Mouse (Mus musculus): ENCODE data around the gene Adprh. TPM values are rescaled to one million over a fixed set of nuclear protein-coding genes. Genes with fewer than 3 reads are reported as not detected.

The Adprh gene
- polyA plus RNA-seq, 1 experiment from 2014 or later: 125 TPM

DNA sequence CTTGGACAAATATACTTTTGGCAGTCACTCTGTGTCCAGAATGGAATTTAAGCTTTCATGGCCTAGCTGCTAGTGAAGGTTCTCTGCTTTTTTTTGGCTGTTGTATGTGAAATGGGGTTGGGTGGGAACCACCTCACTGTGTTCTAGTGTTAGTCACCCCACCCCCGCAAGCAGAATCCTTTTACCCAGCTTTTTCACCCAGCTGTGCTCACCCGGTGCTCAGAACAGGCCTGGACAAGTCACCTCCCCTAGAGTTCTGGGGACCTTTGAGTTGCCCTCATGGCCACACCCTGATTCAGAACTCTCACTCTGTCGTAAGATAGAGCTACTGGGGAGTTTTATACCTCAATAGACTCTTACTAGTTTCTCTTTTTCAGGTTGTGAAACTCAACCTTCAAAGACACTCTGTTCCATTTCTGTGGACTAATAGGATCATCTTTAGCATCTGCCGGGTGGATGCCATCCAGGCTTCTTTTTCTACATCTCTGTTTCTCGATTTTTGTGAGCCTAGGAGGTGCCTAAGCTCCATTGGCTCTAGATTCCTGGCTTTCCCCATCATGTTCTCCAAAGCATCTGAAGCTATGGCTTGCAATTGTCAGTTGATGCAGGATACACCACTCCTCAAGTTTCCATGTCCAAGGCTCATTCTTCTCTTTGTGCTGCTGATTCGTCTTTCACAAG lies 6.2 kb upstream of the Adprh start:
- DNase-seq (ENCODE audit: low spot score) (no peak), ATAC-seq (ENCODE audit: low FRiP score) (no peak)
- no peak overlapping the region for H3K4me2 ChIP-seq (replicated peaks; ENCODE audit: low read depth, low read length)
- no peak overlapping the region for H3K27ac ChIP-seq (ENCODE audit: low read depth, low read length)
- H3K9ac ChIP-seq (ENCODE audit: low read depth, low read length): no peak overlapping the region
- H3K27me3 ChIP-seq (ENCODE audit: control insufficient read depth, insufficient read depth, low read length): no peaks in the 10 kb centered on the region
- WGBS: 70% methylated on average over 6 of the region's 6 CpGs
- no peak overlapping the region for H3K4me3 ChIP-seq (ENCODE audit: low read depth, low read length)
- H3K36me3 ChIP-seq (ENCODE audit: control insufficient read depth, insufficient read depth, low read length): no peaks in the 10 kb centered on the region
- no peaks in the 10 kb centered on the region for H3K4me1 ChIP-seq (replicated peaks; ENCODE audit: control insufficient read depth, insufficient read depth, low read length)
- no peaks in the 10 kb centered on the region for H3K9me3 ChIP-seq (ENCODE audit: control insufficient read depth, low read length)

DNA sequence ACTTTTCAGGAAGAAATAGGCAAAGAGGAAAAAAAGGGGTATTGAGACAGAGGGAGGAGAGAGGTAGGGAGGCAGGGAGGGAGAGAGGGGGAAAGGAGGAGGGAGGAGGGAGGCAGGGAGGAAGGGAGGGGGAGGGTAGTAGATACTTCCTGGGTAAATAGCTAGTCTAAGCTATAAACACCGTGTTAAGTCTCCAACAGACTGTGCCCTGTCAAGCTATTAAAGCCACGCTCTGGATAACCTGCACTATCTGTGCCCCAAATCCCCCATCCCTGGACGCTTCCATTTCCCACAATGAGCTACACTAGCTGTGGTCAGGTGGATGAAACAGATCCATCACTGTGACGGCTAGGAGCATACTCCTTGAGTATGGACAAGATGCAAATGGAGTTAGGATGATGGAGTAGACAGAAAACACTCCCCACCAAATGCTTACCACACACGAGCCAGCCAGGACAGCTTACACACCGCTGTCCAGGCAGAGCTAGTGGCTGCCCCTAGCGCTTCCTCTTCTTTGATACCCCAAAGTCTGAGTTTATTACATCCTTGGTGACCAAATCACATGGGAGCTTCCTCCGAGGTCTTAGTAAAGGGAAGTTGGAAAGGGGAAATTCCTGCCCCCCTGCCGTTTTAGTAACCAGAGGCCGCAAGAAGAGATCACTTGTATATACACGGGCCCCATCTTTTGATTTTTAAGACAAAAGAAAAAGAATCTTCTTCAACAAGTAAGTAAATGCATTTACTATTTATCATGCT lies 4.5 kb upstream of the Adprh start:
- Histone ChIP-seq H3K36me3 (ENCODE audit: control insufficient read depth, insufficient read depth, low read length) (no peaks in the 10 kb centered on the region), H3K4me2 (replicated peaks; ENCODE audit: low read depth, low read length) (no peak overlapping the region), H3K9me3 (ENCODE audit: control insufficient read depth, low read length) (no peaks in the 10 kb centered on the region), H3K4me1 (replicated peaks; ENCODE audit: control insufficient read depth, insufficient read depth, low read length) (no peaks in the 10 kb centered on the region), H3K27me3 (ENCODE audit: control insufficient read depth, insufficient read depth, low read length) (no peaks in the 10 kb centered on the region), H3K27ac (ENCODE audit: low read depth, low read length) (no peak overlapping the region), H3K4me3 (ENCODE audit: low read depth, low read length) (no peak overlapping the region), H3K9ac (ENCODE audit: low read depth, low read length) (no peak overlapping the region)
- DNase-seq (ENCODE audit: low spot score) (no peak), ATAC-seq (ENCODE audit: low FRiP score) (no peak)
- WGBS: 63% methylated on average over 11 of the region's 11 CpGs

GRCm38 (mm10) chr16:38455511-38456418 lies 3.3 kb upstream of the Adprh start, which contains the start of gene Cd80:
TSS of gene Cd80 (plus strand) at chr16:38455561.
- Histone ChIP-seq H3K27me3 (ENCODE audit: control insufficient read depth, insufficient read depth, low read length) (no peaks in the 10 kb centered on the region), H3K4me3 (ENCODE audit: low read depth, low read length) (no peak within 1 kb of the TSS), H3K9ac (ENCODE audit: low read depth, low read length) (no peak within 1 kb of the TSS), H3K9me3 (ENCODE audit: control insufficient read depth, low read length) (no peaks in the 10 kb centered on the region), H3K4me2 (replicated peaks; ENCODE audit: low read depth, low read length) (no peak within 1 kb of the TSS), H3K36me3 (ENCODE audit: control insufficient read depth, insufficient read depth, low read length) (no peaks in the 10 kb centered on the region), H3K4me1 (replicated peaks; ENCODE audit: control insufficient read depth, insufficient read depth, low read length) (no peaks in the 10 kb centered on the region; the same call in 1 of the 2 replicates), H3K27ac (ENCODE audit: low read depth, low read length) (no peak within 1 kb of the TSS)
- 71% methylated on average over 17 of the region's 17 CpGs for WGBS
- ATAC-seq (ENCODE audit: low FRiP score) (no peak), DNase-seq (ENCODE audit: low spot score) (no peak)

DNA sequence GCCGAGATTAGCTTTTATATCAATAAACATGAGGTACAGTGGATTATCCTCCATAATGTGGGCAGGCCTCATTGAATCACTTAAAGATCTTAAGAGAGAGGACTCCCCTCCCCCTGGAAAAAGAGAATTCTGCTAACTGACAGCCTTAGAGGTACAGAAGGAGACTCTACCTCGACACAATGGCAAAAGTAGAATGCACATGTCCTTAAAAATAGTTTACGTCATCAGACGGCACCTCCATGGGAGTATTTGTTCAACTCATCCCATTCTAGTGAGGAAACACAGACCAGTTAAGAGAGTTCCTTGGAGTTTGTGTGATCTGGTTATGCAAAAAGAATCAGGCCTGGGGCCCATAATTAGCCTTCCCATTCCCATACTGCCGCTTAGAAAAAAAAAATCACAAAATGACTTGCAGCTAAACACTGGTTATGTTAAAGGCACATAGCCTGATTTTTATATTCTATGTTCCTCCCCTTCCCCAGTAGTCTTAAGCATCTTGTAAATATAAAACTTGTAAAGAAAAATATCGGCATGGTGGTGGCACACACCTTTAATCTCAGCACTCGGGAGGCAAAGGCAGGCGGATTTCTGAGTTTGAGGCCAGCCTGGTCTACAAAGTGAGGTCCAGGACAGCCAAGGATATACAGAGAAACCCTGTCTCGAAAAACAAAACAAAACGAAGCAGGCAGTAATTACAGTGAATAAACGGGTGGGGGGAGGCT lies 2.2 kb upstream of the Adprh start:
- Histone ChIP-seq H3K4me3 (ENCODE audit: low read depth, low read length) (no peak overlapping the region), H3K9me3 (ENCODE audit: control insufficient read depth, low read length) (no peaks in the 10 kb centered on the region), H3K36me3 (ENCODE audit: control insufficient read depth, insufficient read depth, low read length) (no peaks in the 10 kb centered on the region), H3K27ac (ENCODE audit: low read depth, low read length) (no peak overlapping the region), H3K27me3 (ENCODE audit: control insufficient read depth, insufficient read depth, low read length) (no peaks in the 10 kb centered on the region), H3K9ac (ENCODE audit: low read depth, low read length) (no peak overlapping the region), H3K4me2 (replicated peaks; ENCODE audit: low read depth, low read length) (no peak overlapping the region), H3K4me1 (replicated peaks; ENCODE audit: control insufficient read depth, insufficient read depth, low read length) (no peaks in the 10 kb centered on the region; the same call in 1 of the 2 replicates)
- WGBS: 85% methylated on average over 11 of the region's 11 CpGs
- DNase-seq (ENCODE audit: low spot score): no peak
- no peak for ATAC-seq (ENCODE audit: low FRiP score)

GRCm38 (mm10) chr16:38453952-38454351 lies 1.4 kb upstream of the Adprh start:
- Histone ChIP-seq H3K9me3 (ENCODE audit: control insufficient read depth, low read length) (no peaks in the 10 kb centered on the region), H3K4me1 (replicated peaks; ENCODE audit: control insufficient read depth, insufficient read depth, low read length) (no peaks in the 10 kb centered on the region; the same call in 1 of the 2 replicates), H3K27me3 (ENCODE audit: control insufficient read depth, insufficient read depth, low read length) (no peaks in the 10 kb centered on the region), H3K9ac (ENCODE audit: low read depth, low read length) (no peak overlapping the region), H3K4me2 (replicated peaks; ENCODE audit: low read depth, low read length) (no peak overlapping the region), H3K4me3 (ENCODE audit: low read depth, low read length) (no peak overlapping the region), H3K36me3 (ENCODE audit: control insufficient read depth, insufficient read depth, low read length) (no peaks in the 10 kb centered on the region), H3K27ac (ENCODE audit: low read depth, low read length) (no peak overlapping the region)
- DNase-seq (ENCODE audit: low spot score) (no peak), ATAC-seq (ENCODE audit: low FRiP score) (no peak)
- WGBS: 92% methylated on average over 4 of the region's 4 CpGs

- H3K4me3 ChIP-seq (ENCODE audit: low read depth, low read length): peak overlapping the region; percentile 76
- no peak for DNase-seq (ENCODE audit: low spot score)
- no peak for ATAC-seq (ENCODE audit: low FRiP score)
- H3K36me3 ChIP-seq (ENCODE audit: control insufficient read depth, insufficient read depth, low read length): no peaks in the 10 kb centered on the region
- no peaks in the 10 kb centered on the region for H3K9me3 ChIP-seq (ENCODE audit: control insufficient read depth, low read length)
- peak overlapping the region; percentile 76 for H3K4me2 ChIP-seq (replicated peaks; ENCODE audit: low read depth, low read length)
- no peak overlapping the region for H3K27ac ChIP-seq (ENCODE audit: low read depth, low read length)
- no peaks in the 10 kb centered on the region; the same call in 1 of the 2 replicates for H3K4me1 ChIP-seq (replicated peaks; ENCODE audit: control insufficient read depth, insufficient read depth, low read length)
- 26% methylated on average over 3 of the region's 3 CpGs for WGBS
- peak overlapping the region; percentile 95 for H3K9ac ChIP-seq (ENCODE audit: low read depth, low read length)
- no peaks in the 10 kb centered on the region for H3K27me3 ChIP-seq (ENCODE audit: control insufficient read depth, insufficient read depth, low read length)
Observed at GRCm38 (mm10) chr16:38453203-38453553, 675 bp upstream of the Adprh start.

- Histone ChIP-seq H3K9me3 (ENCODE audit: control insufficient read depth, low read length) (no peaks in the 10 kb centered on the region), H3K9ac (ENCODE audit: low read depth, low read length) (peak overlapping the region; percentile 95), H3K4me1 (replicated peaks; ENCODE audit: control insufficient read depth, insufficient read depth, low read length) (no peaks in the 10 kb centered on the region; the same call in 1 of the 2 replicates), H3K4me3 (ENCODE audit: low read depth, low read length) (peak overlapping the region; percentile 76), H3K27ac (ENCODE audit: low read depth, low read length) (peak overlapping the region; percentile 36; the same call in 1 of the 2 replicates), H3K36me3 (ENCODE audit: control insufficient read depth, insufficient read depth, low read length) (0 out of 2 replicates have a peak, but pooled peaks cover 6% of the 10 kb centered on the region), H3K4me2 (replicated peaks; ENCODE audit: low read depth, low read length) (peak overlapping the region; percentile 76), H3K27me3 (ENCODE audit: control insufficient read depth, insufficient read depth, low read length) (no peaks in the 10 kb centered on the region)
- 50% methylated on average over 12 of the region's 12 CpGs for WGBS
- no peak; the same call in 1 of the 2 replicates for ATAC-seq (ENCODE audit: low FRiP score)
- no peak for DNase-seq (ENCODE audit: low spot score)
Observed at GRCm38 (mm10) chr16:38451421-38452205, 890 bp downstream of the Adprh start.
